Mouse (Mus musculus) testis, adult 2 months (tissue): ENCODE measurements around the gene Capn15. TPM values are rescaled to one million over a fixed set of nuclear protein-coding genes. Genes with fewer than 3 reads are reported as not detected.

Experiments
- H3K27ac ChIP-seq: fragments of 200-500 bp; 2 replicates; pipeline ENCODE4 v1.5.1; 2012; ENCODE audit warnings: low read depth, low read length; ENCODE audit not compliant: control insufficient read depth, insufficient read depth
- H3K27me3 ChIP-seq: fragments of 200-500 bp; 2 replicates; pipeline ENCODE4 v1.6.1; 2012; ENCODE audit warnings: mild to moderate bottlenecking, low read length, moderate library complexity; ENCODE audit not compliant: control insufficient read depth, insufficient read depth
- H3K36me3 ChIP-seq: fragments of 200-500 bp; 2 replicates; pipeline ENCODE4 v1.6.1; 2012; ENCODE audit warnings: mild to moderate bottlenecking, low read length; ENCODE audit not compliant: control insufficient read depth, insufficient read depth
- H3K4me1 ChIP-seq: fragments of 200-500 bp; 2 replicates; pipeline ENCODE4 v1.6.1; 2012; ENCODE audit warnings: low read length; ENCODE audit not compliant: control insufficient read depth, insufficient read depth
- H3K4me3 ChIP-seq: fragments of 200-500 bp; 2 replicates; pipeline ENCODE4 v1.5.1; 2012; ENCODE audit warnings: low read depth, mild to moderate bottlenecking, low read length, moderate library complexity, mixed read lengths; ENCODE audit not compliant: control insufficient read depth
- CTCF ChIP-seq: fragments of 200-500 bp; IDR thresholded peaks from 2 replicates; pipeline ENCODE4 v1.5.1; 2012; ENCODE audit warnings: low read depth, mild to moderate bottlenecking, inconsistent platforms, low read length, moderate library complexity; ENCODE audit not compliant: control insufficient read depth, insufficient read depth, insufficient replicate concordance
- POLR2A ChIP-seq: fragments of 200-500 bp; IDR thresholded peaks from 2 replicates; pipeline ENCODE4 v1.6.1; 2012; ENCODE audit warnings: low read depth, mild to moderate bottlenecking, inconsistent platforms, low read length, moderate library complexity; ENCODE audit not compliant: control insufficient read depth
- polyA plus RNA-seq: library from polyadenylated mRNA; depleted of rRNA; stranded (reverse); fragments of >200 nt; gene quantifications from 2 replicates; pipeline ENCODE4 v1.2.3, GENCODE M21; 2012

Capn15 gene
- polyA plus RNA-seq, 1 experiment = 20.1 TPM

- Histone ChIP-seq H3K36me3 (no peaks in the 10 kb centered on the region), H3K4me3 (no peak overlapping the region), H3K4me1 (peaks cover 2% of the 10 kb centered on the region; the same call in 1 of the 2 replicates), H3K27me3 (no peaks in the 10 kb centered on the region), H3K27ac (no peak overlapping the region)
- TF ChIP-seq POLR2A (no peak), CTCF (no peak)
Observed at GRCm38 (mm10) chr17:25979829-25980738, 5.5 kb downstream of the Capn15 start.

GRCm38 (mm10) chr17:25970954-25971707, 14.5 kb downstream of the Capn15 start:
- H3K36me3 ChIP-seq = no peaks in the 10 kb centered on the region
- H3K4me1 ChIP-seq = no peaks in the 10 kb centered on the region
- H3K27ac ChIP-seq = no peak overlapping the region
- no peak for TF ChIP-seq CTCF
- TF ChIP-seq POLR2A = no peak
- no peak overlapping the region for H3K4me3 ChIP-seq
- no peaks in the 10 kb centered on the region for H3K27me3 ChIP-seq

- no peaks in the 10 kb centered on the region for H3K36me3 ChIP-seq
- H3K4me3 ChIP-seq = no peak overlapping the region
- no peak for TF ChIP-seq CTCF
- no peak for TF ChIP-seq POLR2A
- H3K27me3 ChIP-seq = no peaks in the 10 kb centered on the region
- no peak overlapping the region for H3K27ac ChIP-seq
- no peaks in the 10 kb centered on the region for H3K4me1 ChIP-seq
Observed at GRCm38 (mm10) chr17:25970448-25970847, 15.1 kb downstream of the Capn15 start.

- TF ChIP-seq POLR2A (no peak), CTCF (no peak)
- Histone ChIP-seq H3K36me3 (no peaks in the 10 kb centered on the region), H3K27ac (no peak overlapping the region), H3K4me3 (no peak overlapping the region), H3K4me1 (no peaks in the 10 kb centered on the region), H3K27me3 (no peaks in the 10 kb centered on the region)
Observed at GRCm38 (mm10) chr17:25968176-25968575, 17.4 kb downstream of the Capn15 start.

- H3K27me3 ChIP-seq = no peaks in the 10 kb centered on the region
- TF ChIP-seq POLR2A = no peak
- H3K4me1 ChIP-seq = no peaks in the 10 kb centered on the region
- H3K27ac ChIP-seq = no peak overlapping the region
- no peak overlapping the region for H3K4me3 ChIP-seq
- no peaks in the 10 kb centered on the region for H3K36me3 ChIP-seq
Observed at GRCm38 (mm10) chr17:25967652-25968051, 17.9 kb downstream of the Capn15 start.

GRCm38 (mm10) chr17:25964271-25964670, 21.3 kb downstream of the Capn15 start:
- Histone ChIP-seq H3K4me1 (no peaks in the 10 kb centered on the region), H3K27ac (no peak overlapping the region), H3K4me3 (no peak overlapping the region), H3K27me3 (no peaks in the 10 kb centered on the region), H3K36me3 (no peaks in the 10 kb centered on the region)
- TF ChIP-seq POLR2A (no peak), CTCF (no peak)

- no peak overlapping the region for H3K27ac ChIP-seq
- no peaks in the 10 kb centered on the region for H3K36me3 ChIP-seq
- H3K4me1 ChIP-seq = no peaks in the 10 kb centered on the region
- H3K4me3 ChIP-seq = peak overlapping the region; percentile 47
- TF ChIP-seq POLR2A (no peak), CTCF (no peak)
- no peaks in the 10 kb centered on the region for H3K27me3 ChIP-seq
Observed at GRCm38 (mm10) chr17:25962413-25962905, 23.1 kb downstream of the Capn15 start.
